Mouse (Mus musculus): ENCODE results near the gene Wwc1. TPM values are rescaled to one million over a fixed set of nuclear protein-coding genes. Genes with fewer than 3 reads are reported as not detected.

The Wwc1 gene
- polyA plus RNA-seq, 1 experiment from 2014 or later: 1.2 TPM

DNA sequence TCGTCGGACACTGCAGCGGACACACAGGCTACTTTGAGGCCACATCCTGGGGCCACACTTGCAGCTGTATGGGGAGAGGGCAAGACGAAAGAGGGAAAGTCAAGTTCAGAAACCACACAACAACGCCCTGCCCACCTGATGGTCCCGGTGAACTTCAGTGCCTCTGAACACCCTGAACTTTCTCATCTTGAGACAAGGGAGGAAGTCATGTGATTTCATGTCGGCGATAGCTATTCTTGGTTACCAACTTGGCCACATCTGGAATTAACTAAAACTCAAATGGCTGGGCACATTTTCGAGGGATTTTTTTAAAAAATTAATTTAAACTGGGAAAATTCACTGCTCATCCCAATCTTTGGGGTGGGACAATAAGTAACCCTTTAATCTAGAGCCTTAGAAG, 109.4 kb downstream of the Wwc1 start:
- H3K9me3 ChIP-seq (replicated peaks): no peaks in the 10 kb centered on the region
- no peaks in the 10 kb centered on the region for H3K27me3 ChIP-seq
- H3K4me3 ChIP-seq: no peak overlapping the region
- H3K4me1 ChIP-seq (replicated peaks): peaks cover 13% of the 10 kb centered on the region
- no peak overlapping the region for H3K4me2 ChIP-seq
- H3K9ac ChIP-seq: no peak overlapping the region
- H3K27ac ChIP-seq: no peak overlapping the region
- ATAC-seq (replicated peaks; ENCODE audit: insufficient number of reproducible peaks, insufficient read depth, low FRiP score, low read depth): no peak
- WGBS: 86% methylated on average over 9 of the region's 9 CpGs
- no peaks in the 10 kb centered on the region for H3K36me3 ChIP-seq

DNA sequence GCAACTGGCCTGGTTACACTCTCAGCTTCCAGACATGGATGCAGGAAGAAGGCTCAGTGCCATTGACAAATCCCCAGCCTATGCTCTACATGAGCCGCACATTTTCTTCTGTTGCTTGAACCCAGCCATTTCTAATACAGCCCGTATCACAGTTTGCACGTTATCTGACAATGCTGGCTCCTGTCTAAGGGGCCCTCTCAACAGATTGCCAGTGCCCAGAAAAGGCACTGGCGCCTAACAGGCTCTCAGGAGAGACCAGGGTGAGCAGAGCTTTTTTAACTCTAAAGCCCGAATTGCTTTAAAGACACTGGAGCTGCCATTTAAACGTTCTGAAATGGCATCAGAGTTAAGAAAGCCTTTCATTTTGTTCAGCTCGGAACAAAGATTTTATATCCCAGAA, 114.2 kb downstream of the Wwc1 start:
- WGBS: 31% methylated on average over 7 of the region's 7 CpGs
- ATAC-seq (replicated peaks; ENCODE audit: insufficient number of reproducible peaks, insufficient read depth, low FRiP score, low read depth): peak; percentile 41; the same call in 1 of the 2 replicates

DNA sequence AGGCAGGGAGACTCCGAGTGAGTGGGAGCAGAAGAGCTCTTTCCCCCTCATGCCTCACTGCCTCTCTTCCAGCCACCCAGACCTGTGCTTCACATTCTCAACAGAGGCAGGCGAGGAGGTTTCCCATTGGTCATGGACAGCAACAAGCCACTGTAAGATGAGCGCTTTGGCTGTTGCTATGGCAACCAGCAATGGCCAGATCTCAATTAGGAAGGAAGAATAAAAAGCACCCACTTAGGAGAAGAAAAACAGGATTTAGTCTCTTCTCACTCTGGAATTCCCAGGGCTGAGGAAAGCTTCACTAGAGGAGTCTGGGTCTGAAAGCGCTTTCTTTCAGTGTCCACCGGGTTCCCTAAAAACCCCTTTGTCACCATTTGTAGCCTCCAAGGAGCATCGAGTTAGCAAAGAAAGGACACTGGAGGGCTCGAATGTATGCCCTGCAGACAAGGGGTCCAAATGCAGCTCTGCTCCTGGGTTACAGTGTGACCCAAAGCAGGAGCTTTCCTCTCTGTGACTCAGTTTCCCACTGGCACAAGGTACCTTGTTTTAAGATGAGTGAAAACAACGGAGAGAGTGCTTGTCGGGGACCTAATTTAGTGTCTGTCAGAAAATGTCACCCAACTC, 115.2 kb downstream of the Wwc1 start:
- H3K36me3 ChIP-seq: no peaks in the 10 kb centered on the region
- no peaks in the 10 kb centered on the region for H3K27me3 ChIP-seq
- no peak for ATAC-seq (replicated peaks; ENCODE audit: insufficient number of reproducible peaks, insufficient read depth, low FRiP score, low read depth)
- H3K4me1 ChIP-seq (replicated peaks): peaks cover 13% of the 10 kb centered on the region
- 0 out of 2 replicates have a peak overlapping the region, but pooled peaks have one; percentile 48 for H3K27ac ChIP-seq
- no peak overlapping the region for H3K9ac ChIP-seq
- H3K9me3 ChIP-seq (replicated peaks): no peaks in the 10 kb centered on the region
- no peak overlapping the region for H3K4me2 ChIP-seq
- 40% methylated on average over 9 of the region's 9 CpGs for WGBS
- no peak overlapping the region for H3K4me3 ChIP-seq

More for the DNA sequence above, 114.2 kb downstream of the Wwc1 start:
- Histone ChIP-seq H3K36me3 (no peaks in the 10 kb centered on the region), H3K4me2 (no peak overlapping the region; the same call in 1 of the 2 replicates), H3K4me3 (no peak overlapping the region), H3K27ac (peak overlapping the region; percentile 48), H3K4me1 (replicated peaks) (peaks cover 13% of the 10 kb centered on the region), H3K9me3 (replicated peaks) (no peaks in the 10 kb centered on the region), H3K9ac (no peak overlapping the region), H3K27me3 (no peaks in the 10 kb centered on the region)

DNA sequence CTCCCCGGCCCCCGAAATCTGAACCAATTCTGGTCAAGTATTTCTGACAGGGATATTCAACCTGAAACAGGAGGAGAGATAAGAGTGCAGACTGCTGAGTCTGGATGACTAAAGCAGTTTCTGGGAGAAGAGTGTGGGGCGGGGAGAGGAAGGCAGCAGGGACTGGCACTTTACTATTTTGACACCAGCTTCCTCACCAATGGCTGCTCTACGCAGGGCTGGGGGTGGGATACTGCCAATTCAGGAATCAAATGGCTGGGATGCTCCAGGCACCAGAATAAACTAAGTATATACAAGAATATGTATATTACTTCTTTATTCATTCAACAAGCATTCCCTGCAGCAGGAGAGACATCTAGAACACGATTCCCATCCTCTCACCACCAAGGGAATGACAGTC, 116.7 kb downstream of the Wwc1 start:
- Histone ChIP-seq H3K4me3 (no peak overlapping the region), H3K27me3 (no peaks in the 10 kb centered on the region), H3K4me1 (replicated peaks) (peaks cover 13% of the 10 kb centered on the region), H3K4me2 (no peak overlapping the region), H3K9ac (no peak overlapping the region), H3K27ac (no peak overlapping the region), H3K9me3 (replicated peaks) (no peaks in the 10 kb centered on the region), H3K36me3 (no peaks in the 10 kb centered on the region)
- 64% methylated on average over 5 of the region's 5 CpGs for WGBS
- ATAC-seq (replicated peaks; ENCODE audit: insufficient number of reproducible peaks, insufficient read depth, low FRiP score, low read depth): no peak

DNA sequence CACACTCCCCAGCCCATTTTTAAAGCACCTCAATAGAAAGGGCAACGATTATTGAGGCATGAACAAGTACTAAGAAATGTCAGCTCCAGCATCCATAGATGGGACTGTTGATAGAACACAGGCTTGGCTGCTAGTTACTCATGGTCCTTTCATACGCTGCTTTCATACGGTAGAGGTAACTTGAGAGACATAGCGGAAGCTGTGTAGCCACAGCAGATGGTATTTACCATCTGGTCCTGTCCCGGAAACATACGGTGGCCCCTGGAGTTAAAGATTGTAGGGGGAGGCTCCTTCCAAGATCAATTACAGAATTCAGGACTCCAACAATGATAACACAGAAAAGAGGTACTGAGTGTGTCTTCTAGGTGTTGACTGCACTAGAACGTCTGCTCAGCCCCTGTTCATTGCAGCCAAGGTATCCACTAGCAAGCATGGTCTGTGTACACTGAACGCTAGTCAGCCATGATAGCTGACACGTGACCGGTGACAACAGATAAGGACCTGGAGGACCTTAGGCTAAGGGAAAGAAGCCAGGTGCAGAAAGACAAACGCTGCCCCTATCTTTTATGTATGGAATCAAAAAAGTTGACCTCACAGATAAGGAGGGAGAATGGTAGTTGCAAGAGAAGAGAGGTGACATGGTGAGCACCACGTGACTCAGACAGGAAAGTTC, 122.8 kb downstream of the Wwc1 start:
- H3K27me3 ChIP-seq: no peaks in the 10 kb centered on the region
- ATAC-seq (replicated peaks; ENCODE audit: insufficient number of reproducible peaks, insufficient read depth, low FRiP score, low read depth): no peak
- H3K9me3 ChIP-seq (replicated peaks): no peaks in the 10 kb centered on the region
- no peak overlapping the region for H3K9ac ChIP-seq
- no peaks in the 10 kb centered on the region for H3K36me3 ChIP-seq
- H3K27ac ChIP-seq: no peak overlapping the region
- H3K4me2 ChIP-seq: no peak overlapping the region
- no peak overlapping the region for H3K4me3 ChIP-seq
- WGBS: 63% methylated on average over 12 of the region's 12 CpGs
- no peaks in the 10 kb centered on the region; the same call in 1 of the 2 replicates for H3K4me1 ChIP-seq (replicated peaks)

DNA sequence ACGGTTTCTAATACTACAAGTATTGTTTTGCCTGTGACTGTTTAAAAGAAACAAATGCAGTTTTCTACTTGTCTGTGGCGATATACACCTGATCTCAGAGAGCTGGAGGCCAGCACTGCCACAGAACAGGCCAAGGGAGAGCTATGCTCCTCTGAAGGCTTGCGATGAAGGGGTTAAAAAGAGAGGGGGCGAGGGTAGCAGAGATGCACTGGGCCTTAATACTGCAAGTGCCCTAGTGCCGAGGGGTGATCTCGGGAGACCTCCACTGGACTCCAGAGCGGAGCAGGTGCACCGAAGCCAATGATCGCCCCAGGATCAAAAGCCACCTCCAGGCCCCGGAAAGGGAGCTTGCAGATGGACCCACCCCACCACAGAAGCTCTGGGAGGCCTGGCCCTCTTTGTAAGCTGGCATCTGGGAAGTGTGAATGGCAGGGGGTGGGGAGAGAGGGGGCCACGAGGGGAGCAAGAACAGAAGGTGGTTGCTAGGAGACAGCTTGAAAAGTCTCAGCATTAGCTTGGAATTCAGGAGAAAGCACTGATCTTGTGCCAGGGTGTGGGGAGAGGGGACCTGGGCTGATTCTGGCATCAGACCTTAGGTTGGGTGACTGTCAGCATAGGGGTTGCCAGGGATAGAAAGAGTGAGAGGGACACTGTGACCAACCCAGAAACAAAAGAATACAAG, 123.8 kb downstream of the Wwc1 start:
- no peak overlapping the region for H3K9ac ChIP-seq
- H3K4me3 ChIP-seq: no peak overlapping the region
- peaks cover 2% of the 10 kb centered on the region; the same call in 1 of the 2 replicates for H3K36me3 ChIP-seq
- no peaks in the 10 kb centered on the region for H3K27me3 ChIP-seq
- no peak for ATAC-seq (replicated peaks; ENCODE audit: insufficient number of reproducible peaks, insufficient read depth, low FRiP score, low read depth)
- no peaks in the 10 kb centered on the region; the same call in 1 of the 2 replicates for H3K4me1 ChIP-seq (replicated peaks)
- 66% methylated on average over 11 of the region's 11 CpGs for WGBS
- H3K27ac ChIP-seq: no peak overlapping the region
- H3K9me3 ChIP-seq (replicated peaks): no peaks in the 10 kb centered on the region
- H3K4me2 ChIP-seq: no peak overlapping the region

DNA sequence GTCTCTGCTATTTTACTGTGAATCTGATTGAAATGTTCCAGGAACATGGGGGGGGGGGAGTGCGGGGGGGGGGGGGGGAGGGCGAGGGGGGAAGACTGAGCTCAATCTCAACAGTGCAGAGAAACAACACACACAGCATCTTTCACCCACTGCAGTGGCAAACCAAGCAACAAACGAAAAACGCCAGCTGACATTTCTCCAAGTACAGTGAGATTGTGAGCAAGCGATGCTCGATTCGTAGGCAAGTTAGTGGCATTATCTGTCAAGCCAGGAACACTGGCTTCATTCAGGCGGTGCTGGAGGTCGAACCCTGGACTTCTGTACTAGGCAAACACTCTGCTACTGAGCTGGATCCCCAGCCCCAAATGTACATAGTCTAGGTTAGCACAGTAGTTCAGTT, 124.8 kb downstream of the Wwc1 start:
- H3K4me3 ChIP-seq: no peak overlapping the region
- H3K9ac ChIP-seq: no peak overlapping the region
- peaks cover 5% of the 10 kb centered on the region; the same call in 1 of the 2 replicates for H3K36me3 ChIP-seq
- no peak overlapping the region for H3K27ac ChIP-seq
- H3K27me3 ChIP-seq: no peaks in the 10 kb centered on the region
- no peaks in the 10 kb centered on the region for H3K9me3 ChIP-seq (replicated peaks)
- no peaks in the 10 kb centered on the region; the same call in 1 of the 2 replicates for H3K4me1 ChIP-seq (replicated peaks)
- H3K4me2 ChIP-seq: no peak overlapping the region
- WGBS: 74% methylated on average over 8 of the region's 9 CpGs
- ATAC-seq (replicated peaks; ENCODE audit: insufficient number of reproducible peaks, insufficient read depth, low FRiP score, low read depth): no peak

DNA sequence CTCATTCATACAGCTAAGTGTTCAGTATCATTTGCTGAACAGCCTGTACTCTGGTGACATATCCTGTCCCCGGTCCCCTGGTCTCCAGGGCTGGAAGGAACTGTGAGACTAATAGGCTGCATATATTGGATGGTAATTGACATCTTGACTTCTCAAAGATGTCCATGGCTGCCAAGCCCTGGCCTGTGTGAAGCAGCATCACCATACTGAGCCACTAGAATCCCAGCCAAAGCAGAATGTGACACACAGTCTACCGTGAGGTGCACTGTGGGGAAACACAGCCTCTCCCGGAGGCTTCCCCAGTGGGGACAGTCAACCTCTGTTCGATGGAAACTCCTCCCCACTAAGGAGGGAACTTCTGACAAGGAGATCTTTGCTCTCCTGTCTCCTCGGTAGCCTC, 125.4 kb downstream of the Wwc1 start:
- H3K27me3 ChIP-seq: no peaks in the 10 kb centered on the region
- H3K4me2 ChIP-seq: no peak overlapping the region
- WGBS: 75% methylated on average over 5 of the region's 5 CpGs
- H3K9me3 ChIP-seq (replicated peaks): no peaks in the 10 kb centered on the region
- peaks cover 5% of the 10 kb centered on the region; the same call in 1 of the 2 replicates for H3K36me3 ChIP-seq
- H3K9ac ChIP-seq: no peak overlapping the region
- H3K4me3 ChIP-seq: no peak overlapping the region
- no peak for ATAC-seq (replicated peaks; ENCODE audit: insufficient number of reproducible peaks, insufficient read depth, low FRiP score, low read depth)
- H3K27ac ChIP-seq: no peak overlapping the region
- H3K4me1 ChIP-seq (replicated peaks): no peaks in the 10 kb centered on the region; the same call in 1 of the 2 replicates

DNA sequence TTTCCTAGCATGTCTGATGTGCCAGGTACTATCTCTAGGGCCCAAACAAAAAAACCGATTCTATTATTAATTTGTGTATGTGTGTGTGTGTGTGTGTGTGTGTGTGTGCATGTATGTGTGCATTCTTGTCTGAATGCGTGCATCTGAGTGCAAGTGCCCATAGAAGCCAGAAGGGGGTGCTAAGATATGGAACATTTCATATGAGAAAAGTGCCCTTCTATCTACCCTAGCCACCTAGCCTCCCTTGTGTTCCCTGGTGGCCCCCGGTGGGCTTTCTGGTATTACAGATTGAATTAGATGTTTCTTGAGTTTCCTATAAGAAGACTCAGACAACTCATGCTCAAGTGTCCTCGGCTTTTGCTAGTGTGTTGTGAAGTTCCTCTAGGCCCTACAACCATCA, 126.7 kb downstream of the Wwc1 start:
- no peak for ATAC-seq (replicated peaks; ENCODE audit: insufficient number of reproducible peaks, insufficient read depth, low FRiP score, low read depth)
- no peak overlapping the region for H3K9ac ChIP-seq
- no peaks in the 10 kb centered on the region; the same call in 1 of the 2 replicates for H3K4me1 ChIP-seq (replicated peaks)
- H3K9me3 ChIP-seq (replicated peaks): no peaks in the 10 kb centered on the region
- 88% methylated on average over 4 of the region's 4 CpGs for WGBS
- no peak overlapping the region for H3K27ac ChIP-seq
- peaks cover 5% of the 10 kb centered on the region; the same call in 1 of the 2 replicates for H3K36me3 ChIP-seq
- no peaks in the 10 kb centered on the region for H3K27me3 ChIP-seq
- H3K4me3 ChIP-seq: no peak overlapping the region
- no peak overlapping the region for H3K4me2 ChIP-seq

DNA sequence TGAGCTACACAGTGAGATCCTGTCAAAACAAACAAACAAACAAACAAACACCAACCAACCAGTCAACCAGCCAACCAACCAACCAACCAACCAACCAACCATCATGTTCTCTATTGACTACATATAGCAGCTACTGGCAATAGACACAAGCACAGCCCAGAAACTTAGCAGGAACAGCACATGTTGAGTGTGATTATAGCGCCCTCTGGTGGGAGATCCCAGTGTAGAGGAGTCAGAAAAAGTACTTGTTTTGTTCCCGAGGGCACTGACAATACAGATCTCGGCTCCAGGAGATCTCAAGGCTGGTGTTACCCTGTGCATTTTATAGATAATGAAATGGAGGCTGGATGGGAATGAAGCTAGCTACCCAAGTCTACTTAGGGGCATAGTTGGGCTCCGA, 127.6 kb downstream of the Wwc1 start:
- Histone ChIP-seq H3K36me3 (peaks cover 5% of the 10 kb centered on the region; the same call in 1 of the 2 replicates), H3K9ac (no peak overlapping the region), H3K27me3 (no peaks in the 10 kb centered on the region), H3K27ac (no peak overlapping the region), H3K9me3 (replicated peaks) (no peaks in the 10 kb centered on the region), H3K4me2 (no peak overlapping the region), H3K4me3 (no peak overlapping the region), H3K4me1 (replicated peaks) (no peaks in the 10 kb centered on the region; the same call in 1 of the 2 replicates)
- no peak for ATAC-seq (replicated peaks; ENCODE audit: insufficient number of reproducible peaks, insufficient read depth, low FRiP score, low read depth)
- WGBS: 57% methylated on average over 4 of the region's 4 CpGs

DNA sequence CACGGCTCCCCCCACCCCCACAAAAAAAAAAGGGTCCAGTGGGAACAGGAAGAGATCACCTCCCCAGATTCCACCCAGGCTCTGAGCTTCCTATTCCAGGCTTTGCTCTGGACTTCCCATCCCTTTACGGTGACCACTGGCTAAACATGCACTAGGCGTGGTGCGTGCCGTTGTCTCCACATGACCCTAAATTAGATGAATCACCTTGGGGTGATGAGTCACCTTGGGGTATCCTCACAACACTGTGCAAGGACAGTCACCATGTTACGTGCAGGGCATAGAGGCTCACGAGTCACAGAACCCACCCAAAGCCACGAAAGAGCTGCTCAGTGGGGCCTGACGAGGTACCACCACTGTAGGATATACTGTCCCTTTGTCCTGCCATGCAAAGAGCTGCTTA, 136.0 kb downstream of the Wwc1 start:
- ATAC-seq (replicated peaks; ENCODE audit: insufficient number of reproducible peaks, insufficient read depth, low FRiP score, low read depth): no peak
- Histone ChIP-seq H3K9ac (no peak overlapping the region), H3K9me3 (replicated peaks) (no peaks in the 10 kb centered on the region), H3K36me3 (no peaks in the 10 kb centered on the region), H3K4me2 (no peak overlapping the region), H3K27me3 (no peaks in the 10 kb centered on the region), H3K27ac (no peak overlapping the region), H3K4me1 (replicated peaks) (no peaks in the 10 kb centered on the region), H3K4me3 (no peak overlapping the region)
- 85% methylated on average over 9 of the region's 9 CpGs for WGBS
